Mouse (Mus musculus) neutrophil, adult 5-6 weeks (primary cell): ENCODE results near the gene H3f3b. TPM values are rescaled to one million over a fixed set of nuclear protein-coding genes. Genes with fewer than 3 reads are reported as not detected.

Source experiments
- ATAC-seq: fragments of 151-379, 151-347 bp; 2 replicates; pipeline ENCODE4 v1.8.0; 2017; ENCODE audit warnings: mild to moderate bottlenecking, moderate TSS enrichment; ENCODE audit not compliant: insufficient number of reproducible peaks, poor library complexity, low FRiP score, severe bottlenecking; ENCODE audit errors: extremely low read depth
- total RNA-seq: library from RNA; stranded (forward); fragments of 200-1000 nt; gene quantifications from 2 replicates; pipeline ENCODE4 v1.2.3, GENCODE M21; 2017

H3f3b gene
- total RNA-seq, 1 experiment from 2014 or later = 1,299 TPM

DNA sequence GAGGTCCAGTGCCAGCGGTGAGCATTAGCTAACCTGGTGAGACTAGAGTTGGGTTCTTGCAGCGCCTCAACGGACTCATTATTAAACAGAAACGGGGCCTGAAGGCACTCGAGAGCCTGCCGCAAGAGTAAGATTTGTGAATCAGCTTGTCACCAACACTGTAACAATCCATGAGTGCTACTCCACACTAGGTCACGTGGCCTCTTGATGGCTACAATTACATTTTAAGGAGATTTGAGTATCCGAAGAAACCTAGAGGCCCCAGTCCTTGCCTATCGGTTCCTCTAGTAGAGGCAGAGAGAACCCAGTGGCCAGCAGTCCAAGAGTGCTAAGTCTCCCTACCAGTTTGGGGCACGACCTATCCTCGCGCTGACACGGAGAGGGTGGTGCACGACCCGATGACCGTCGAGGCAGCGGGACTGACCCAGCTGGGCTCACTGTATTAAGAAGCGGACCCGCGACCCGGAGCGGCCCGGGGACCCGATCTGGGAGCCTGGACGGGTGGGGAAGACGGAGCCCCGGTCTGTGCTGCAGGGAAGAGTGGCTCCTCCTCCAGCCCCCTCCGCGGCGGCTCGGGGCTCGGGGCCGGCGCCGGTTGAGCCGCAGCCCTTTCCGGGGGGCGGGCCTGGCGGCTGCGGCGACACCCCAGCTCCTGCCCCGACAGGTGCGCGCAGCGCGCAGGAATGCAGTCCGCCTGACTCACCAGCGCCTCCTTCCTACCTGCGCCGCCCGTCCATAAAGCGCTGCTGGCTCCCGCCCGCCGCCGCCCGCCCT, 53.3 kb downstream of the H3f3b start, which contains the start of gene Itgb4:
TSS of gene Itgb4 (plus strand) at position 401 of the 774 bp plus-strand sequence.
- peak; percentile 28; the same call in 1 of the 2 replicates for ATAC-seq

Other genes starting within 250 kb of the H3f3b start
- 2.3 and 4.5 TPM in 2 replicates for gene Caskin2, start 214.3 kb downstream of the H3f3b start, total RNA-seq
- 8.8 and 15.2 TPM in 2 replicates for gene Tsen54, start 213.2 kb downstream of the H3f3b start, total RNA-seq
- gene Llgl2, start 203.9 kb downstream of the H3f3b start, total RNA-seq = 12.8 and 14.1 TPM in 2 replicates
- under 0.01 TPM in 1 of 2 replicates, not detected in the other for gene Myo15b, start 169.6 kb downstream of the H3f3b start, total RNA-seq
- 1.2 and 2.6 TPM in 2 replicates for gene Smim5, start 128.0 kb downstream of the H3f3b start, total RNA-seq
- not detected in 2 replicates for gene Smim6, start 115.9 kb downstream of the H3f3b start, total RNA-seq
- gene Sap30bp, start 94.7 kb downstream of the H3f3b start, total RNA-seq = 125 and 148 TPM in 2 replicates
- 44.4 and 54.2 TPM in 2 replicates for gene Recql5, start 94.5 kb downstream of the H3f3b start, total RNA-seq
- 0.23 and 0.25 TPM in 2 replicates for gene Itgb4, start 53.3 kb downstream of the H3f3b start, total RNA-seq
- 3.6 and 7.9 TPM in 2 replicates for gene Galk1, start 15.2 kb downstream of the H3f3b start, total RNA-seq
- 22.5 and 24.2 TPM in 2 replicates for gene Unk, start 2.4 kb upstream of the H3f3b start, total RNA-seq
- gene Unc13d, start 50.0 kb upstream of the H3f3b start, total RNA-seq = 47.0 and 49.2 TPM in 2 replicates
- gene Wbp2, start 59.0 kb upstream of the H3f3b start, total RNA-seq = 93.6 and 100 TPM in 2 replicates
- gene Trim47, start 99.2 kb upstream of the H3f3b start, total RNA-seq = 0.23 and 1.5 TPM in 2 replicates
- 19.0 and 21.2 TPM in 2 replicates for gene Trim65, start 103.2 kb upstream of the H3f3b start, total RNA-seq
- gene Mrpl38, start 110.9 kb upstream of the H3f3b start, total RNA-seq = 17.7 and 17.8 TPM in 2 replicates
- 16.9 and 31.4 TPM in 2 replicates for gene Fbf1, start 140.2 kb upstream of the H3f3b start, total RNA-seq
- gene Ten1, start 170.9 kb upstream of the H3f3b start, total RNA-seq = 14.2 and 21.4 TPM in 2 replicates
- 27.4 and 31.7 TPM in 2 replicates for gene Acox1, start 171.1 kb upstream of the H3f3b start, total RNA-seq
- gene Evpl, start 210.1 kb upstream of the H3f3b start, total RNA-seq = 0.12 TPM in 2 replicates
- gene Srp68, start 246.3 kb upstream of the H3f3b start, total RNA-seq = 18.4 and 21.6 TPM in 2 replicates